Mouse (Mus musculus) kidney, adult 2 months (tissue): ENCODE measurements around the gene Cdc42bpg. TPM values are rescaled to one million over a fixed set of nuclear protein-coding genes. Genes with fewer than 3 reads are reported as not detected.

ENCODE experiments used
- DNase-seq: peaks from one replicate; pipeline ENCODE4 v3.0.0; 2021
- H3K27ac ChIP-seq: fragments of 200-500 bp; 2 replicates; pipeline ENCODE4 v1.5.1; 2012; ENCODE audit warnings: low read depth, low read length, control low read depth, inconsistent platforms; ENCODE audit not compliant: insufficient read depth
- H3K27me3 ChIP-seq: fragments of 200-500 bp; replicated peaks from 2 replicates; pipeline ENCODE4 v1.6.1; 2012; ENCODE audit warnings: mild to moderate bottlenecking, moderate library complexity, low read length, inconsistent platforms; ENCODE audit not compliant: control insufficient read depth, insufficient read depth
- H3K36me3 ChIP-seq: fragments of 200-500 bp; 2 replicates; pipeline ENCODE4 v1.6.1; 2012; ENCODE audit warnings: mild to moderate bottlenecking, moderate library complexity, low read length, inconsistent platforms; ENCODE audit not compliant: control insufficient read depth, insufficient read depth
- H3K4me1 ChIP-seq: fragments of 200-500 bp; 2 replicates; pipeline ENCODE4 v1.6.1; 2011; ENCODE audit warnings: low read length; ENCODE audit not compliant: control insufficient read depth, insufficient read depth
- H3K4me3 ChIP-seq: fragments of 200-500 bp; 2 replicates; pipeline ENCODE4 v1.5.1; 2011; ENCODE audit warnings: mild to moderate bottlenecking, low read depth, low read length, control low read depth; ENCODE audit not compliant: insufficient read depth
- CTCF ChIP-seq: fragments of 200-500 bp; conservative IDR thresholded peaks from 2 replicates; pipeline ENCODE4 v1.5.1; 2011; ENCODE audit warnings: low read depth, mild to moderate bottlenecking, control low read depth, low read length, moderate library complexity, mixed read lengths; ENCODE audit not compliant: insufficient read depth, insufficient read length
- POLR2A ChIP-seq: fragments of 200-500 bp; IDR thresholded peaks from one replicate; pipeline ENCODE4 v1.6.1; 2011; ENCODE audit warnings: low read depth, low read length, control low read depth
- WGBS: fragments of 180-500 bp; shearing (Covaris S2); methylation state at CpG from one replicate; pipeline ENCODE4 v1.1.7; 2018; 5-methylcytosine and 5-hydroxymethylcytosine counted together
- polyA plus RNA-seq: library from polyadenylated mRNA; depleted of rRNA; stranded (reverse); fragments of >200 nt; gene quantifications from 2 replicates; pipeline ENCODE4 v1.2.3, GENCODE M21; 2012

Gene Cdc42bpg
- polyA plus RNA-seq, 1 experiment: 26.6 TPM

DNA sequence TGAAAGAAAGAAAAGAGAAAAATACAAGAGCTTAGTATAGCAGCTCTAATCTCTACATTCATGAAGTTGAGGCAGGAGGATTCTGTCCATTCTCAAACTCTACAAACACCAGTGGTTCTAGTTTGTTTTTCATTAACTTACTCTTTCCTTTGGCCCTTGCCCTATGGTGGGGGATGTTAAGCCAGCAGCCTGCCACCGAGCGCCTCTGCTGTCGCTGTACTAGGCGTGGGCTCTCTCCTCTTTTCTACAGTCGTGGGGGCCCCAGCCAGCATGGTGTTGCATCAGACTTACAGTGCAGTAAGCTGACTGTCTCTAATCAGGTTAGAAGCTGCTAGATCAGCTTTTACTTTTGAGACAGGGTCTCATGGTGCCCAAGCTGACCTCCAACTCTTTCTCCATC, 23.3 kb upstream of the Cdc42bpg start:
- DNase-seq: peak; percentile 74
- TF ChIP-seq POLR2A: no peak
- TF ChIP-seq CTCF: no peak
- no peaks in the 10 kb centered on the region for H3K27me3 ChIP-seq
- WGBS: 46% methylated on average over 5 of the region's 5 CpGs
- H3K27ac ChIP-seq: peak overlapping the region; percentile 47
- no peak overlapping the region for H3K4me3 ChIP-seq
- peaks cover 55% of the 10 kb centered on the region for H3K4me1 ChIP-seq
- no peaks in the 10 kb centered on the region; the same call in 1 of the 2 replicates for H3K36me3 ChIP-seq

DNA sequence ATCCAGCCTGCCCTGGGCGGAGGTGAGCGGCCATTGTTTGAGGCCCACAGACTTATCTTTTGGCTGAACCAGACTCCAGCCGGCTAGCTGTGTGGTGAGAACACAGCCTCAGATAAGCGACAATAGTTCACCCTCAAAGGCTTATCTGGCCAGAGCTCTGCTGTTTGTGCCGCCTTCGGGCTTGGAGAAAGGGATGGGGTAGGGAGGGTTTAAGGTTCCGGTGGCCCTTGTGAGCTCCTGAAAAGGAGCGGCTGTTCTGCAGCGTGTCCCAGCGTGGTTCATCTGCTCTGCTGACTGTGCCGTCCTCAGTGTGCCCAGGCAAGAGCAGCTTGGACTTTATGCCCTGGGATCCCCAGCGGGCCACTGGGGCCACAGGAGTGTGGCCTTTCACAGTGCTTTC, 21.8 kb upstream of the Cdc42bpg start:
- Histone ChIP-seq H3K4me3 (no peak overlapping the region), H3K4me1 (peaks cover 44% of the 10 kb centered on the region), H3K36me3 (no peaks in the 10 kb centered on the region; the same call in 1 of the 2 replicates), H3K27ac (peak overlapping the region; percentile 61), H3K27me3 (no peaks in the 10 kb centered on the region)
- DNase-seq: peak; percentile 82
- 75% methylated on average over 12 of the region's 12 CpGs for WGBS
- no peak for TF ChIP-seq POLR2A
- TF ChIP-seq CTCF: no peak

DNA sequence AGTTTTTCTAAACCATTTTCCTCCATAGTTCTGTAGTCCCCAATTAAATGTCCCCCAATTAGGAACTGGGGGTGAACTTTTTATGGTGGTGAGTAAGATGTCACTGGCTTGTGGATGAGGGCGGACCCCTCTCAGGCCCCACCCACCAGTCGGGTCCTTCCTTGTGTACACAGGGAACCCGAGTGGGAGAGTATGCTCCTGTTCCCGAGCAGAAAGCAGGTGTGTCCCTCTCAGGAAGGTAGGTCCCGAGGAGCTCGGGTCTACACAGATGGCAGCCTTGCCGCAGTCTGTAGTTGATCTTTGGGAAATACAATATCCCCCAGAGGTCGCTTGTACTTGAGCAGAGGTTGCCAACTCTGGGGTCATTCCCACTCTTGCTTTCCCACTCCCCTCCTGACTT, 21.0 kb upstream of the Cdc42bpg start:
- Histone ChIP-seq H3K27ac (peak overlapping the region; percentile 55), H3K4me3 (no peak overlapping the region), H3K27me3 (no peaks in the 10 kb centered on the region), H3K36me3 (no peaks in the 10 kb centered on the region; the same call in 1 of the 2 replicates), H3K4me1 (peaks cover 42% of the 10 kb centered on the region)
- TF ChIP-seq CTCF (no peak), POLR2A (no peak)
- 61% methylated on average over 8 of the region's 8 CpGs for WGBS
- no peak for DNase-seq

DNA sequence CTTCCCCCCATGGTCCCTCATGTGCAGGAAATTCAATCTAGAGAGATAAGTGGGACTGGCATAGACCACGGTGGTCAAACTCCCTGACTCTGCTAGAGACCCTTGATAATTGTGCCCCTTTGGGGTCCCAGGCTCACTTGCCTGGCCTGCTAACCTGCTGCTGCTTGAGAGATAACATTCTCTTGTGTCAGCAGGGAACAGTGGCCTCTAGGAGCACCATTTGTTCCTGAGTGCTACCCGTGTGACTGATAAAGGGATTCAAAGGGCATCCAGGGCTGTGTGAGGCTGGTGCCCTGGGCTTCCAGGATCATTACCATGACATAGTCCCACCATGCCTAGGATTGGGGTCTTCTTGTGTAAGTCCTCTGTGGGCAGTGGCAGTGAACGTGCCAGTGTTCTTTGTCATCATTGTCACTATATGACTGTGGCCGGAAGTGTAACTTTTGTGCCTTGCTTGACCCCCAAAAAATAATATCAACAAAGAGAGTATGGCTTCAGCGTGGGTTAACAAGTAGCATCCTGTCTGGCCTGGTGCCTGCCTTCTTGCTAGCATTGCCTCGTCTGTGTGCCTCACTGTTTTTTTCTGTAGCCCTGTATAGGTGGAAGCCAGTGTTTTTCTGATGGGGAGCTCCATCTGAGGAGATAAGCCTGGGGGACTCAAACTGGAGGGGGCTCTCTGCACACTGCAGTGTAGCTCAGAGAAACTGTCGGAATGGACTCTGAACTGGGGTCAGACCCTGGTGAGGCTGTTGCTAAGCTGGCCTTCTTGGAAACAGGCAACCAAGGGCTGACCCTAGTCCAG, 20.4 kb upstream of the Cdc42bpg start:
- WGBS: 49% methylated on average over 7 of the region's 7 CpGs

DNA sequence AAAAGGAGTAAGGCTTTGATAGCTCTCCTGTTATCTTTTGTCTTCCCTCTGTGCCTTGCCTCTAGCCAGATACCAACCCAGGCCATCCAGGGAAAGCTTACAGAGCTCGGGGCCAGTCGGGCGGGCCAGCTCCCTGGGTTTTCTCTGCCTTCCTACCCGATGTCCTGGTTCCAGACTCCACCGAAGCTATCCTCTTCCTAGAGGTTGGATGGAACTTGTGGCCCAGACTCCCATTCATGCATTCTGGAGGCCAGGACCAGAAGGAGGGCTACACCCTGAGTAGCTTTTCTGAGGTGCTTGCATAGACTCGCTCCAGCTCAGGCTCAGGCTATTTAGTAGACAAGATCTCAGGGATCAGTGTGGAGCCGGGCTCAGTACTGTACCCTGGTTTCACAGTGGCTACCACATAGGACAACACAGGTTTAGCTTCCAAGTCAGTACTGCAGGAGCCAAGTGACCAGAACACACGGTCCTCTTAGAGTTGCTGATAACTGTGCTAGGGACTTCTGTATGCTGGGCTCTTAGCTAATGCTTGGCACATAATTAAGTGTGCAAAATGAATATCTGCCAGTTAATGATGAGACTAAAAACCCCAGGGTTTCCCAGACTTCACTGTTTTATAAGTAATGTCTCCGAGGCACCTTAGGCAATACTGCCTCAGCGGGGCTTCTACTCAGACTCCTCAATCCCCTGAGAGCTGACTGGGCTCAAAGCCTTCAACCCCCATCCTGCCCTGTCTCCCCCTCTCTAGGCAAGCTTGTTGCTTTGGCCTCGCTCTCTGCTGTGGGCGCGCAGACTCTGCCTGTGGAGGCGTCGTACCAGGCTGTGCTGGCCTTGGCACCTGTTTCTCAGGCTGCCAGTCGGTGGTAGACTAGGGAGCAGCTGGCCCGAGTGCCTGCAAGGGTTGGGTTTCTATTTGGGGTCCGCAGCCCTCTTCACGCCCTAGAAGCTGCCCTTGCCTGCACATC, 19.5 kb upstream of the Cdc42bpg start:
- Histone ChIP-seq H3K4me1 (peaks cover 42% of the 10 kb centered on the region), H3K36me3 (no peaks in the 10 kb centered on the region; the same call in 1 of the 2 replicates), H3K27ac (peak overlapping the region; percentile 55), H3K4me3 (no peak overlapping the region), H3K27me3 (no peaks in the 10 kb centered on the region)
- WGBS: 68% methylated on average over 19 of the region's 19 CpGs
- DNase-seq: no peak
- TF ChIP-seq POLR2A (no peak), CTCF (no peak)

More for the DNA sequence above, 20.4 kb upstream of the Cdc42bpg start:
- TF ChIP-seq POLR2A: no peak
- no peak for TF ChIP-seq CTCF
- DNase-seq: peak; percentile 82
- Histone ChIP-seq H3K4me1 (peaks cover 40% of the 10 kb centered on the region), H3K27ac (peak overlapping the region; percentile 55), H3K36me3 (no peaks in the 10 kb centered on the region; the same call in 1 of the 2 replicates), H3K4me3 (no peak overlapping the region), H3K27me3 (no peaks in the 10 kb centered on the region)

DNA sequence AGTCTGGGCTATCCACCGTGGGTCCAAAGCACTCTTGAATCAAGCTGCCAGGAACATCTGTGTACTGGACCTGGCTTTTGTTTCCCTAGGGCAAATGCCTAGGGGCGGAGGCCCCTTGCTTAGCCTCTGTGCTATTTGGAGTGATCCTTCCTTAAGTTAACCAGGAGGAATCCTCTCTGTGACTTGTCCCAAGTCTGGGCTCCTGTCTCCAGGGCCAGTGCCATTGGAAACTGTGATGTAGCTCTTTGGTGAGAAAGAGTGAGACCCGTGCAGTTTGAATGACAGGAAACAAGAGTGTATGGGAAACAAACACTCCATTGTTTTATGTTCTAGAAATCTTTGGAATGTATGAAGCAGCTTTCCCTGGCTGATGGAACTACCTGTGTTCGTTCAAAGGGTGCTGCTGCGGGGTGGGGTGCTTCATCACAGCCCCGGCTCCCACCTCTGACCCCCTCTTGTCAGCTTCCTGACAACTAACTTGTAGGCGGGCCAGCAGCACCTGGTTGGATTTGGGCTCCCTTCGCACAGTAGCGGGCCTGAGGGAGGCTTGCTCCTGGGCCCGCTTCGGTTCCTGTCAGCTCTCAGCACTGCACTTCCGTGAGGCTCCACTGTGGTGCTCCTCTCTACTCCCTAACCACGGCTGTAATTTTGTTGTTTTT, 17.9 kb upstream of the Cdc42bpg start:
- no peak for TF ChIP-seq POLR2A
- TF ChIP-seq CTCF: no peak
- no peak overlapping the region for H3K4me3 ChIP-seq
- WGBS: 56% methylated on average over 13 of the region's 13 CpGs
- no peaks in the 10 kb centered on the region for H3K36me3 ChIP-seq
- no peak overlapping the region for H3K27ac ChIP-seq
- no peak for DNase-seq
- no peaks in the 10 kb centered on the region for H3K27me3 ChIP-seq
- peaks cover 47% of the 10 kb centered on the region for H3K4me1 ChIP-seq
